Mouse (Mus musculus) E14TG2a.4 (cell line): Measurements from ENCODE around the gene Mthfr.
A peak's percentile ranks its signal among the peaks of the same experiment; 100 is the strongest.

Experiments used
- CTCF ChIP-seq: conservative IDR thresholded peaks from 2 replicates; pipeline ENCODE4 v1.5.1; 2014; ENCODE audit warnings: low read length
- NANOG ChIP-seq: IDR thresholded peaks from 2 replicates; pipeline ENCODE4 v1.6.1; 2014; ENCODE audit warnings: borderline replicate concordance, low read length, mixed read lengths
- POU5F1 ChIP-seq: IDR thresholded peaks from 2 replicates; pipeline ENCODE4 v1.6.1; 2014; ENCODE audit warnings: low read length, borderline replicate concordance

- TF ChIP-seq NANOG: peak; percentile 77; the same call in 1 of the 2 replicates
- no peak for TF ChIP-seq CTCF
- no peak for TF ChIP-seq POU5F1
Observed at GRCm38 (mm10) chr4:148087091-148087906, 48.4 kb downstream of the Mthfr start.
